Mouse (Mus musculus) embryonic facial prominence, embryonic 12.5 days (tissue): ENCODE data around the gene Gpd1l. TPM values are rescaled to one million over a fixed set of nuclear protein-coding genes. Genes with fewer than 3 reads are reported as not detected.
A peak's percentile ranks its signal among the peaks of the same experiment; 100 is the strongest.
"Not testable (repeated sequence)": the region's sequence is repeated elsewhere in the genome, so short reads cannot be mapped to it uniquely, and the experiment has no call there.

Experiments used
- ATAC-seq: fragments of 200-750 bp; cut with Nextera tagmentation; 2 replicates; pipeline ENCODE4 v1.8.0; 2017; ENCODE audit not compliant: insufficient number of reproducible peaks, insufficient read depth, low FRiP score, low TSS enrichment
- H3K27ac ChIP-seq: fragments of 300-500 bp; sonication (generic); 2 replicates; pipeline ENCODE4 v1.5.1; 2016; ENCODE audit warnings: mild to moderate bottlenecking
- H3K27me3 ChIP-seq: fragments of 300-500 bp; sonication (generic); 2 replicates; pipeline ENCODE4 v1.6.1; 2016; ENCODE audit warnings: mild to moderate bottlenecking, moderate library complexity
- H3K36me3 ChIP-seq: fragments of 300-500 bp; sonication (generic); 2 replicates; pipeline ENCODE4 v1.6.1; 2016; ENCODE audit warnings: mild to moderate bottlenecking
- H3K4me1 ChIP-seq: fragments of 300-500 bp; sonication (generic); 2 replicates; pipeline ENCODE4 v1.6.1; 2016
- H3K4me2 ChIP-seq: fragments of 300-500 bp; sonication (generic); replicated peaks from 2 replicates; pipeline ENCODE4 v1.6.1; 2016; ENCODE audit warnings: mild to moderate bottlenecking, moderate library complexity
- H3K4me3 ChIP-seq: fragments of 300-500 bp; sonication (generic); 2 replicates; pipeline ENCODE4 v1.5.1; 2016; ENCODE audit warnings: mild to moderate bottlenecking
- H3K9ac ChIP-seq: fragments of 300-500 bp; sonication (generic); 2 replicates; pipeline ENCODE4 v1.6.1; 2016; ENCODE audit warnings: mild to moderate bottlenecking, moderate library complexity
- H3K9me3 ChIP-seq: fragments of 300-500 bp; sonication (generic); 2 replicates; pipeline ENCODE4 v1.6.1; 2016; ENCODE audit warnings: mild to moderate bottlenecking, moderate library complexity
- WGBS: fragments of 180-500 bp; shearing (Covaris S2); methylation state at CpG from one replicate; pipeline ENCODE4 v1.1.7; 2016; 5-methylcytosine and 5-hydroxymethylcytosine counted together
- polyA plus RNA-seq: library from polyadenylated mRNA; unstranded; fragments of >200 nt; fragmentation: Nextera tagmentation; extraction: Ambion mirVana; gene quantifications from 2 replicates; pipeline ENCODE4 v1.2.1, GENCODE M21; 2016

Gene Gpd1l
- 9.5 TPM in 2 replicates for polyA plus RNA-seq

GRCm38 (mm10) chr9:114933723-114934171 is at the start of gene Gpd1l:
TSS of gene Gpd1l (minus strand) at chr9:114933987.
- Histone ChIP-seq H3K27ac (peak within 1 kb of the TSS; percentile 67), H3K9me3 (no peaks in the 10 kb centered on the region), H3K36me3 (no peaks in the 10 kb centered on the region), H3K9ac (peak within 1 kb of the TSS; percentile 77), H3K4me1 (peaks cover 13% of the 10 kb centered on the region; the same call in 1 of the 2 replicates), H3K4me2 (peak within 1 kb of the TSS; percentile 98), H3K27me3 (no peaks in the 10 kb centered on the region), H3K4me3 (peak within 1 kb of the TSS; percentile 74)
- under 1% methylated on average over 30 of the region's 30 CpGs for WGBS
- peak; percentile 97 for ATAC-seq

DNA sequence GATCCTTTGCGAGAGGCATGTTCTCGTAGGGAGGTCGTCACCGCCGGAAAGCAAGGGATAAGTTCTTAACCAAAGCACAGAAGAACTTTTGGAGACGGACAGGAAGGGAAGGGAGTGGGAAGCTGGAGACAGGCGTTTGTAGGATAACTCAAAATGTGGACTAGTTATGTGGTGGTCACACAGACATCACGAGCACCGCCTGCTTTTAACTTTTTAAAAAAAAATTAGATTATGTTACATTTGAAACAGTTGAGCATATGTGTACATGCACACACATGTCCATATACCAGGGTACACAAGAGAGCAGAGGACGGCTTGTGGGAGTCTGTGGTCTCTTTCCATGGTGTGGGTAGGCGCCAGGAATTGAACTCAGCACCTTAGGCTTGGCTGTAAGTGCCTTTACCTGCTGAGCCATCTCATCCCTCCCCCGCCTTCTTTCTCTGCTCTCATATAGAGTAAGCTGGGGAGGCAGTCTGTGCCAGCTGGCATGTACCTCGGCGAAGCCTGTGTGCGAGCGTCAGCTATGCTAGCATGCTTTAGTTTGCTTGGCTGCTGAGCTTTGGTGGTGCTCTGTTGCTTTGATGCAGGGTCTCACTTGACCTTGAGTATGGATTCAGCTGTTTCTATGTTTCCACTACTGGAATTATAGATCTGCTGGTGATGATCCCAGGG is 49.0 kb upstream of the Gpd1l start, which contains the start of gene Rps27rt:
Gene Rps27rt (minus strand): TSS at position 51 of the 672 bp plus-strand sequence.
- no peak for ATAC-seq
- Histone ChIP-seq H3K27me3 (peaks cover 10% of the 10 kb centered on the region), H3K27ac (no peak within 1 kb of the TSS), H3K4me2 (no peak within 1 kb of the TSS), H3K4me1 (peaks cover 12% of the 10 kb centered on the region; the same call in 1 of the 2 replicates), H3K4me3 (no peak within 1 kb of the TSS), H3K36me3 (no peaks in the 10 kb centered on the region), H3K9me3 (no peaks in the 10 kb centered on the region), H3K9ac (no peak within 1 kb of the TSS)
- 92% methylated on average over 16 of the region's 16 CpGs for WGBS

DNA sequence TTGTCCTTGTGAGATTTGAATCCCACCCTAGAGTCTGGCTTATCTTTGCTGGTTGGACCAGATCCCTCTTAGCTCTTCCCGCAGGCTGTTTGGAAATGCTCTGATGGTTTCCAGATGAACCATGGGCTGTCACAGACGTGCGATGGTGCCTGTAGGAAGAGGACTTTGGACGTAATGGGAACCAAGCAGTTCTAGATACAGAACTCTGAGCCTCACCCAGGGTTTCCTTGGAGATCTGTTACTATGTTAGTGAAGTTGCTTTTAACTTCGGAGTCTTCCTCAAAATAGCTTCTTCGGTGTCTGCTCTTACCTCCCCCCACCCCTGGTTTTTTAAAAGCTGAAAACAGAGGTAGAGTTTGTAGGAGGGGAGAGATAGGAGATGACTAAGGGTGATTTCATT is 46.2 kb upstream of the Gpd1l start:
- peaks cover 14% of the 10 kb centered on the region; the same call in 1 of the 2 replicates for H3K4me1 ChIP-seq
- no peak overlapping the region for H3K4me2 ChIP-seq
- H3K36me3 ChIP-seq, result no peaks in the 10 kb centered on the region
- no peak overlapping the region for H3K9ac ChIP-seq
- peaks cover 14% of the 10 kb centered on the region for H3K27me3 ChIP-seq
- H3K27ac ChIP-seq, result no peak overlapping the region
- H3K4me3 ChIP-seq, result no peak overlapping the region
- no peaks in the 10 kb centered on the region for H3K9me3 ChIP-seq
- 51% methylated on average over 6 of the region's 6 CpGs for WGBS
- ATAC-seq, result no peak

DNA sequence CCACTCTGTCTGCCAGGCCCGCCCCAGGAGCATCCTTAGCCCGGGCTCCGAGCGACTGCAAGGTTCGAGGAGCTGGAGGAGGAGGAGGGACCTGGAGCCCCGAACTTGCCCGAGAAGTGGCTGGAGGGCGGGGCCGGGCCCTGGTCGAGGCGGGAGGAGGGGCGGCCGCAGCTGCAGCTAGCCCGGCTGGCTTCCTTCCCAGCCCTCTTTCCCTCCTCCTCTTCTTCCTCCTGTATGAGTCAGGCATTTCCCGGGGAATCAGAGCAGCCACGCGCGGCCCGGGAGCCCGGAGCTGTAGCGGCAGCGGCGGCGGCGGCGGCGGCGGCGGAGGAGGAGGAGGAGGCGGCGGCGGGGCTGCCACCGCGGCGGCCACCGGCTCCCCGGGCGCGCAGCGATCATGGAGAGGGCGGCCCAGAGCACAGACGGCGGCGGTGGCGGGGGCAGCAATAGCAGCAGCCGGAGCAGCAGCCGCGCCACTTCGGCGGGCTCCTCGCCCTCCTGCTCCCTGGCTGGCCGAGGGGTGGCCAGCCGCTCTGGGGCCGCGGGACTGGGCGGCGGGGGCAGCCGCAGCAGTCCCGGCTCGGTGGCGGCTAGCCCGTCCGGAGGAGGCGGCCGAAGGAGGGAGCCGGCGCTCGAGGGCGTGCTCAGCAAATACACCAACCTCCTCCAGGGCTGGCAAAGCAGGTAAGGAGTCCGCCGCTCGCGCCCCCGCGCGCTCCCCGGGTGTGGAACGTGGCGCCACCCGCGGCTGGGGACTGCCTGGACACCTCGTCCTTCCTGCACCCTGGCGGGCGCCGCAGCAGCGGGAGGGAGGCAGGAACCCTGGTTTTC is 44.7 kb upstream of the Gpd1l start, which contains the start of gene Osbpl10:
Gene Osbpl10 (plus strand): TSS at position 289 of the 831 bp plus-strand sequence.
- under 1% methylated on average over 60 of the region's 86 CpGs for WGBS
- H3K4me1 ChIP-seq, result peaks cover 14% of the 10 kb centered on the region; the same call in 1 of the 2 replicates
- peaks cover 14% of the 10 kb centered on the region for H3K27me3 ChIP-seq
- ATAC-seq, result peak; percentile 88
- peak within 1 kb of the TSS; percentile 90 for H3K4me2 ChIP-seq
- H3K36me3 ChIP-seq, result no peaks in the 10 kb centered on the region
- H3K9me3 ChIP-seq, result no peaks in the 10 kb centered on the region
- peak within 1 kb of the TSS; percentile 78 for H3K27ac ChIP-seq
- peak within 1 kb of the TSS; percentile 82 for H3K9ac ChIP-seq
- peak within 1 kb of the TSS; percentile 73 for H3K4me3 ChIP-seq

GRCm38 (mm10) chr9:114977461-114978280 is 43.9 kb upstream of the Gpd1l start:
- peaks cover 14% of the 10 kb centered on the region for H3K27me3 ChIP-seq
- ATAC-seq, result no peak; the same call in 1 of the 2 replicates
- H3K9me3 ChIP-seq, result no peaks in the 10 kb centered on the region
- H3K27ac ChIP-seq, result peak overlapping the region; percentile 78; the same call in 1 of the 2 replicates
- H3K9ac ChIP-seq, result peak overlapping the region; percentile 82
- no peaks in the 10 kb centered on the region for H3K36me3 ChIP-seq
- H3K4me3 ChIP-seq, result peak overlapping the region; percentile 73
- H3K4me2 ChIP-seq, result peak overlapping the region; percentile 90
- WGBS, result 9% methylated on average over 31 of the region's 31 CpGs
- peaks cover 14% of the 10 kb centered on the region; the same call in 1 of the 2 replicates for H3K4me1 ChIP-seq

DNA sequence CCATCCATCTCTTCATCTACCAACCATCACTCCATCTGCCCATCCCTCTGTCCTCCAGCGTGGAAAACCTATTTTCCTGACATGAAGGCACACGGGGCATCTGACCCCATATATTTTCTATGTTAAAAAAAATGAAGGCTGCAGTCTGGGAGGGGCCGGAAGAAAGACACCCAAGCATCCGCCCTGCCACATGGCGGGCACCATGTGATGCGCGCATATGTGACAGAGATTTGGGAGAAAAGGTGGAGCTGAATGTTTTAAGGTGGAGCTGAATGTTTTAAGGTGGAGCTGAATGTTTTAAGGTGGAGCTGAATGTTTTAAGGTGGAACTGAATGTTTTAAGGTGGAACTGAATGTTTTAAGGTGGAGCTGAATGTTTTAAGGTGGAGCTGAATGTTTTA is 32.5 kb upstream of the Gpd1l start:
- H3K36me3 ChIP-seq, H3K4me2 ChIP-seq, H3K27ac ChIP-seq, H3K4me3 ChIP-seq, ATAC-seq, H3K9me3 ChIP-seq, H3K9ac ChIP-seq, H3K27me3 ChIP-seq, H3K4me1 ChIP-seq: not testable (repeated sequence)
- 77% methylated on average over 7 of the region's 7 CpGs for WGBS

DNA sequence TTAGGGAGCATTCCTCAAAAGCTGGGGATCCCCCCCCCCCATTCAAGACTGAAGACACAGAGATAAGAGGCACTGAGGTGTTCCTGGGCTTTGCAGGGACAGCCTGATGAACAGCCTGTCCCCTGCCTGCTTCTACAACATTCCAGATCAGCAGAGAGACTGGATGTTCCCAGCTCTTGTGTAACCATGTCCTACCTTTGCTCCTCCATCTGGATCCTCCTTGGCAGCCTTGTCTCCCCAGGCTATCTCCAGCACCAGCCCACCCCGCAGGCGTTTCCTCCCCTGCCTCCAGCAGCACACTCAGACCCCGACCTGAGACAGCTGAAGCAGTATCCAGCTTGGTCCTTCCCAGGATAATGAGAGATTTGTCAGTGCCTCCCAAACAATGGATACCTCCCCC is 30.3 kb upstream of the Gpd1l start:
- no peaks in the 10 kb centered on the region for H3K36me3 ChIP-seq
- no peaks in the 10 kb centered on the region for H3K4me1 ChIP-seq
- no peaks in the 10 kb centered on the region for H3K27me3 ChIP-seq
- 69% methylated on average over 3 of the region's 3 CpGs for WGBS
- no peak for ATAC-seq
- H3K4me3 ChIP-seq, result no peak overlapping the region
- H3K9ac ChIP-seq, result no peak overlapping the region
- 0 out of 2 replicates have a peak, but pooled peaks cover 3% of the 10 kb centered on the region for H3K9me3 ChIP-seq
- no peak overlapping the region for H3K4me2 ChIP-seq
- H3K27ac ChIP-seq, result no peak overlapping the region

- Histone ChIP-seq H3K27ac (no peak overlapping the region), H3K4me1 (no peaks in the 10 kb centered on the region), H3K9me3 (0 out of 2 replicates have a peak, but pooled peaks cover 2% of the 10 kb centered on the region), H3K4me3 (no peak overlapping the region), H3K27me3 (no peaks in the 10 kb centered on the region), H3K9ac (no peak overlapping the region), H3K36me3 (no peaks in the 10 kb centered on the region), H3K4me2 (no peak overlapping the region)
- no peak for ATAC-seq
- WGBS, result 68% methylated on average over 6 of the region's 6 CpGs
These were observed 27.1 kb upstream of the Gpd1l start for GRCm38 (mm10) chr9:114960844-114961243.

DNA sequence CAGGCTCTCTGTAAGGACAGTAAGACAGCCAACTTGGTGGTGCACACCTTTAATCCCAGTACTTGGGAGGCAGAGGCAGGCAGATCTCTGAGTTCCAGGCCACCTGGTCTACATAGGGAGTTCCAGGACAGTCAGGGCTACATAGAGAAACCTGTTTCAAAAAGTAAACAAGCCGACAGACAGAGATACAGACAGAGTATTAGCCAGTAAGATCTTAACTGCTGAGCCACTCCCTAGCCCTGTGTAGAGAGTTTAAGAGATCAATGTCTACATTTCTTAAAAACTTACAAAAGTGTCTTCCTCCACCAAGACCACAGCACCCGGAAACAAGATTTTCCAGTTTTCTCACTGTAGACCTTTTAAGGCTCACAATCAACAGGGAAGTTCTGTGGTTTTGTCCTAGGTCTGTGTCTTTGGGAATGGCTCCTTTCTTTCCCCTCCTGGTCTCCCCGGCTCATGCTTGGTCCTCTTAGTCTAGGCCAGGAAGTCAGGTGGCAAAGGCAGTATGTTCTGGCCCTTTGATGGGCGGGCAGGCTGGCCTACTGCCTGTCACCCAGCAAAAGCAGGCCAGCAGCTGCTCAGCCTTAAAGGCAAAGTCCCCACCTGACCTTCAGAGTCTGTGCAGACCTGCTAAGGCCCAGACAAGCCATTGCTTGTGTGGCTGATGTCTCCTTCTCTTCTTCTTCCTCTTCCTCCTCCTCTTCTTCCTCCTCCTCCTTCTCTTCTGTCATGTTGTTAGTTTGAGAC is 26.4 kb upstream of the Gpd1l start:
- H3K4me2 ChIP-seq, result no peak overlapping the region
- H3K9me3 ChIP-seq, result no peaks in the 10 kb centered on the region
- no peak overlapping the region for H3K4me3 ChIP-seq
- H3K27me3 ChIP-seq, result no peaks in the 10 kb centered on the region
- H3K4me1 ChIP-seq, result no peaks in the 10 kb centered on the region
- ATAC-seq, result no peak
- H3K36me3 ChIP-seq, result no peaks in the 10 kb centered on the region
- no peak overlapping the region for H3K9ac ChIP-seq
- WGBS, result 71% methylated on average over 4 of the region's 4 CpGs
- no peak overlapping the region for H3K27ac ChIP-seq

DNA sequence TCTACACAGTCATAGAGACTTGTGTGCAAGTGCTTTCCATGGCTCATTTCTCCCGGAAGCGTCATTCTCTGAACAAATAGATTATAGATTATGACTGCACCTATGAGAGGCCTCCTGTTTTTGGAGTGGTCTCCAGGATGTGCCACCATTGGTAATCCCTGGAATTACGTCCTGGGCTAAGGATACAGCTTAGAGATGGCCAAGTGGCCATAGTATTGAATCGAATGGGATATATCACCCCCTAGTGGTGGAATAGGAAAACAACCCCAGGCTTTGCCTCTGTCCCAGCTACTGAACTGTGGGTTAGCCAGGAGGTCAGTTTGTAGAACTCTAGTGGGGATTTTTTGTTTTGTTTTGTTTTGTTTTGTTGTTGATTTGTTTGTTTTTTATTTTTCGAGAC is 23.2 kb upstream of the Gpd1l start:
- H3K36me3 ChIP-seq, result no peaks in the 10 kb centered on the region
- no peak overlapping the region for H3K4me3 ChIP-seq
- H3K9me3 ChIP-seq, result no peaks in the 10 kb centered on the region
- WGBS, result 37% methylated on average over 5 of the region's 5 CpGs
- no peak overlapping the region for H3K9ac ChIP-seq
- no peak for ATAC-seq
- no peaks in the 10 kb centered on the region for H3K4me1 ChIP-seq
- H3K4me2 ChIP-seq, result no peak overlapping the region
- no peaks in the 10 kb centered on the region for H3K27me3 ChIP-seq
- H3K27ac ChIP-seq, result no peak overlapping the region
